Mouse (Mus musculus) liver, adult 2 months (tissue): ENCODE measurements around the gene Kcnip4. TPM values are rescaled to one million over a fixed set of nuclear protein-coding genes. Genes with fewer than 3 reads are reported as not detected.

Experiments used
- DNase-seq: peaks from one replicate; pipeline ENCODE4 v3.0.0-alpha.2; 2011; ENCODE audit warnings: low read depth, low spot score; ENCODE audit errors: extremely low read depth
- H3K27ac ChIP-seq: fragments of 200-500 bp; replicated peaks from 2 replicates; pipeline ENCODE4 v1.5.1; 2012; ENCODE audit warnings: low read depth, mild to moderate bottlenecking, control low read depth, inconsistent platforms, low read length; ENCODE audit not compliant: insufficient read depth
- H3K27me3 ChIP-seq: fragments of 200-500 bp; 2 replicates; pipeline ENCODE4 v1.6.1; 2012; ENCODE audit warnings: mild to moderate bottlenecking, moderate library complexity, low read length, inconsistent platforms; ENCODE audit not compliant: control insufficient read depth, insufficient read depth
- H3K36me3 ChIP-seq: fragments of 200-500 bp; 2 replicates; pipeline ENCODE4 v1.6.1; 2012; ENCODE audit warnings: low read length, inconsistent platforms; ENCODE audit not compliant: control insufficient read depth, insufficient read depth
- H3K4me1 ChIP-seq: fragments of 200-500 bp; 2 replicates; pipeline ENCODE4 v1.6.1; 2011; ENCODE audit warnings: low read length; ENCODE audit not compliant: control insufficient read depth, insufficient read depth
- H3K4me3 ChIP-seq: fragments of 200-500 bp; 2 replicates; pipeline ENCODE4 v1.5.1; 2011; ENCODE audit warnings: low read depth, mild to moderate bottlenecking, control low read depth, low read length, moderate library complexity; ENCODE audit not compliant: insufficient read depth
- H3K79me2 ChIP-seq: fragments of 200-500 bp; 2 replicates; pipeline ENCODE4 v1.6.1; 2012; ENCODE audit warnings: inconsistent platforms, mild to moderate bottlenecking, low read length, moderate library complexity; ENCODE audit not compliant: control insufficient read depth, insufficient read depth
- H3K9ac ChIP-seq: fragments of 200-500 bp; 2 replicates; pipeline ENCODE4 v1.6.1; 2012; ENCODE audit warnings: low read depth, mild to moderate bottlenecking, control low read depth, inconsistent platforms, low read length
- CTCF ChIP-seq: fragments of 200-500 bp; IDR thresholded peaks from 2 replicates; pipeline ENCODE4 v1.5.1; 2011; ENCODE audit warnings: low read depth, low read length, control low read depth
- POLR2A ChIP-seq: fragments of 200-500 bp; IDR thresholded peaks from 2 replicates; pipeline ENCODE4 v1.6.1; 2011; ENCODE audit warnings: low read length, control low read depth; ENCODE audit not compliant: insufficient read depth; ENCODE audit errors: extremely low read depth
- WGBS: fragments of 180-500 bp; shearing (Covaris S2); methylation state at CpG from one replicate; pipeline ENCODE4 v1.1.7; 2018; 5-methylcytosine and 5-hydroxymethylcytosine counted together
- polyA plus RNA-seq: library from polyadenylated mRNA; depleted of rRNA; stranded (reverse); fragments of >200 nt; gene quantifications from 2 replicates; pipeline ENCODE4 v1.2.3, GENCODE M21; 2012
- total RNA-seq: library from RNA; depleted of rRNA; stranded (reverse); fragments of >200 nt; gene quantifications from 2 replicates; pipeline ENCODE4 v1.2.3, GENCODE M21; 2014

The Kcnip4 gene
- total and polyA plus RNA-seq, 2 experiments: not detected

DNA sequence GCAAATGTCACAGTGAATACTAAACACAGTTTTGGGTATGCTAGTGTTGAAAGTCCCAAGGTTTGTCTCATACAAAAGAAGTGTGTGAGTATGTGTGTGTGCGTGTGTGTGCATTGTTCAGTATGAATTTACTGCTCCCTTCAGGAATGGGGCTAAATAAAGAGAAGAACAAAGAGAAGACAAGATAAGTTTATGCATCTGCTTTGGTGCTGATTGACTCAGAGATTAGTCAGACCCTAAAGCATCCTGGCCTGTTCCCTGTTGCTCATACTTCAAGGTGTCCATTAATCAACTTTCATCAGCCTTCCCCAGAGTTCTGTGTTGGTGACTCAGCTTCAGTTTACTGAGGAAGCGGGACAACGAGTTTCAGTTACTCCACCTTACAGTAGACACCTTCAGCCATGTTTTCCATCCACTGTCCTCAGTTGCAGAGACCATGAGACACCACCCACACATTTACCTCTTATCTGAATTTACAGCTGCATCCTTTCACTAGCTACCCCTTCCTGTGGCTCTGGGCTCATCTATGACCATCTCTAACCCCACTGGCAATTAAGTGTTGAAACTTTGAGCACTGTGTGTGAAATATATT is 960.6 kb downstream of the Kcnip4 start:
- Histone ChIP-seq H3K4me1 (no peaks in the 10 kb centered on the region), H3K79me2 (no peaks in the 10 kb centered on the region), H3K27ac (no peak overlapping the region), H3K36me3 (no peaks in the 10 kb centered on the region), H3K27me3 (no peaks in the 10 kb centered on the region), H3K9ac (no peak overlapping the region), H3K4me3 (no peak overlapping the region)
- WGBS: 65% methylated on average over 3 of the region's 3 CpGs
- TF ChIP-seq POLR2A (no peak), CTCF (no peak)
- no peak for DNase-seq

DNA sequence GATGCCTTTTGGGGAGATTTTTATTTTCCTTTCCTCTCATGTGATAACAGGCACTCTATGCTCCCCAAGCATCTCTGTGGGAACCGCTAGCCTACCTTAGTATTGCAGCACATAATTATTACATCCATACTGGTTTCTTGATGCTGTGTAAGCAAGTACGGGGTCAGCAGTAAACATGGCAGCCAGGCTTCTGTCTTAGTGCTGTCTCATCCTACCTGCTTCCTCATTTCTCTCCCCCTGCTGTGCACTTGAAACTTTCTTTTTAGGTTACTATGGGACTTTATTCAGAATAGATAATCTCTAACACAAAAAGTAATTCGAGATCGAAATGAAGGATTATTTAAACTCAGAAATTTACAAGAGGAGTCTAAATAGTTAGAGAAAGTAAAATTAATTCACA is 973.0 kb downstream of the Kcnip4 start:
- no peak for TF ChIP-seq POLR2A
- TF ChIP-seq CTCF: no peak
- no peak for DNase-seq
- Histone ChIP-seq H3K27me3 (no peaks in the 10 kb centered on the region), H3K9ac (no peak overlapping the region), H3K36me3 (no peaks in the 10 kb centered on the region), H3K79me2 (no peaks in the 10 kb centered on the region), H3K4me3 (no peak overlapping the region), H3K27ac (no peak overlapping the region), H3K4me1 (no peaks in the 10 kb centered on the region)
- 71% methylated on average over 4 of the region's 4 CpGs for WGBS

DNA sequence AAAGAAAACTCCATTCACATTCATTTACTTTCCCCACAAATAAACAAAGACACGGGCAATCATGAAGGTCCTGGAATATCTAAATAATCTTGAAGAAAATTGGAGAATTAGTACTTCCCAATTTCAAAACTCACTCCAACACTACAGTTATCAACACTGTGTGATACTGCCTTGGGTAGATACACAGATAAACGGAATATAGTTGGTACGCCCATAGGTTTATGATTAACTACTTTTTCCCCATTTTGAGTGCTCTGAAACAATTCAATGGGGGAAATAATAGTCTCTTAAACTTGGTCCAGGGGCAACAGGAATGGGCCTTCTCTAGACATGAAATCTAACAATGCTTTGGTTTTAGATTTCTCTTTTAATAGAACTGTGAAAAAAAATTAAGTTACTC is 978.9 kb downstream of the Kcnip4 start:
- Histone ChIP-seq H3K36me3 (no peaks in the 10 kb centered on the region), H3K79me2 (no peaks in the 10 kb centered on the region), H3K9ac (no peak overlapping the region), H3K27ac (no peak overlapping the region), H3K4me1 (no peaks in the 10 kb centered on the region), H3K27me3 (no peaks in the 10 kb centered on the region), H3K4me3 (no peak overlapping the region)
- no peak for DNase-seq
- TF ChIP-seq CTCF (no peak), POLR2A (no peak)
- WGBS: 67% methylated on average over 3 of the region's 3 CpGs

DNA sequence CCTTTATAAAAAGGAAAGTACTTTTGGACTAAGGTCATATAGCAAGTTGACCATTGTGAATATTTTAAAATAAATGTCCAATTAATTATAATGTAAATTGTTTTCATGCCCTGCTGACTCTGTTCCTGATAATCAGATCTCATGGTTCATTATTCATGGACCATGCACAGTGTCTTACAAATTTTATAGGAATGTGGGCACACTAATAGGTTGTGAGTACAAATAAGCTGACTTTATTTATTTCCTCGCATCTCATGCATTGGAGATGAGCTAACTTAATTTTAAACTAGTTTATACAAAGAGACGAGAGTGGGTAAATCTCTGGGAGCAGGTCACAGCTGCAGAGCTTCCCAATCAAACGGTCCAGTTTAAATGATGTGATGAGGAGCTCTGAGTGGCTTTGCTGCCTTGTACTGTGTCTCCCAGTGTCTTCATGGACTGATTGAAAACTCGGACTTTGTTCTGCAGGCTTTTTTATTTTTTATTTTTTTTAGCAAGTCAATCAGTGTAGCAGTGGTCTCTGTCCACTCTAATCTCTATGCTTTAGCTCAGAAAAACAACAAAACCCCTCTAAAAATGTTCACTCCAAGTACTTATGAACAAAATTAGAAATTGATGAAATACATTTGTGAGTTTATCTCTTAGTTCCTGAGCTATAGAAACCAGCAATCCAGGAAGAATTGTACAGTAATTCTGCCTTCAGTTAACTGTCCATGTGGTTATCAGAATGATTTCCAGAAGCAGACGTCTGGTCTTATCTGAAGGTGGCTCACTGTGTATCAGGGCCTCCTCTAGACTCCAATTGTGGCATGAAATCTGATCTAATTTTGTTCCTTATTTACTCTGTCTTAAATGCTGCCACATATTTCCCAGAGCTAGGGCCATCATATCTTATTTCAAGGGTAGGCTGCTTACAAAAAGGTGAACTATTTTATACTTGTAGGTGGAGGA is 979.6 kb downstream of the Kcnip4 start:
- no peak for DNase-seq
- H3K79me2 ChIP-seq: no peaks in the 10 kb centered on the region
- WGBS: 51% methylated on average over 5 of the region's 5 CpGs
- H3K27me3 ChIP-seq: no peaks in the 10 kb centered on the region
- no peak overlapping the region for H3K27ac ChIP-seq
- H3K4me3 ChIP-seq: no peak overlapping the region
- no peaks in the 10 kb centered on the region for H3K4me1 ChIP-seq
- H3K9ac ChIP-seq: no peak overlapping the region
- TF ChIP-seq POLR2A: no peak
- no peak for TF ChIP-seq CTCF
- no peaks in the 10 kb centered on the region for H3K36me3 ChIP-seq

DNA sequence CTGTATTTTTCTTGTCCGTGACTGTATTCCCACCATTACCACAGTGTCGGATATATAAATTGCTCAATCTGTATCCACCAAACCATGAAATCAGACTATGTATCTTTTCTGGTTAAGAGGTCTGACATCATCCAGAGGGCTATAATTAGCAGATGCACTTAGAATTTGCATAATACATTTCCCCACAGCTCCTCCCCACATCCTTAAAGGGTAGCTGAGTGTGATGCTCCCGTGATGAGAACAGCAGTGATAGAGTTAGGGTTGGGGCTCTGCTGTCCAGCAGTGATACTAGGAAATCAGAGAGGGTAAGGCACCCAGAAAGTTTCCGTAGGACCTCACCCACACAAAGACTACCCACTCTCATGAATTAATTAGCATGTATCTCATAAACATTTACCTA is 1006.7 kb downstream of the Kcnip4 start:
- H3K4me3 ChIP-seq: no peak overlapping the region
- H3K27ac ChIP-seq: no peak overlapping the region
- H3K4me1 ChIP-seq: no peaks in the 10 kb centered on the region
- H3K27me3 ChIP-seq: no peaks in the 10 kb centered on the region
- DNase-seq: no peak
- no peaks in the 10 kb centered on the region for H3K79me2 ChIP-seq
- H3K9ac ChIP-seq: no peak overlapping the region
- no peak for TF ChIP-seq POLR2A
- no peak for TF ChIP-seq CTCF
- 81% methylated on average over 4 of the region's 4 CpGs for WGBS
- no peaks in the 10 kb centered on the region for H3K36me3 ChIP-seq

DNA sequence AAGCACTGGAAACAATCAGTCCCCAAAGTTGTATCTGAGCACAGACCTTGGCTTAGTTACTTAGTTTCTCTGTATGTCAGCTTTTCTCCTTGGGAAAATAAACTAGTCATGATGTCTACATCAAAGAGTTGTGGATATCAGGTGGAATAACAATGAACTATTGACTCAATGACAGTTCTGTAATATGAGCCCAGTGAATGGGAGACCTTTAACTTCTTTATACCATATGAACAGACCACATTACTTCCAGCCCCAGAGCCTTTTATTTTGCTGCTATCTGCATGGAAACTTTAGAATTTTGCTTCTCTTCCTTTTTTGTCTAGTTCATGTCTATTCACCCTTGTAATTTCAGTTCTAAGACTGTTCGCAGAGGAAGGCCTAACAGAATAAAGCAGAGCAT is 1011.4 kb downstream of the Kcnip4 start:
- Histone ChIP-seq H3K9ac (no peak overlapping the region), H3K4me3 (no peak overlapping the region), H3K27ac (no peak overlapping the region), H3K27me3 (no peaks in the 10 kb centered on the region), H3K36me3 (no peaks in the 10 kb centered on the region), H3K4me1 (no peaks in the 10 kb centered on the region), H3K79me2 (no peaks in the 10 kb centered on the region)
- WGBS: 87% methylated on average over 1 of the region's 1 CpGs
- DNase-seq: no peak
- TF ChIP-seq CTCF (no peak), POLR2A (no peak)
